Mouse (Mus musculus): ENCODE results near the gene Atxn1.
A peak's percentile ranks its signal among the peaks of the same experiment; 100 is the strongest.

DNA sequence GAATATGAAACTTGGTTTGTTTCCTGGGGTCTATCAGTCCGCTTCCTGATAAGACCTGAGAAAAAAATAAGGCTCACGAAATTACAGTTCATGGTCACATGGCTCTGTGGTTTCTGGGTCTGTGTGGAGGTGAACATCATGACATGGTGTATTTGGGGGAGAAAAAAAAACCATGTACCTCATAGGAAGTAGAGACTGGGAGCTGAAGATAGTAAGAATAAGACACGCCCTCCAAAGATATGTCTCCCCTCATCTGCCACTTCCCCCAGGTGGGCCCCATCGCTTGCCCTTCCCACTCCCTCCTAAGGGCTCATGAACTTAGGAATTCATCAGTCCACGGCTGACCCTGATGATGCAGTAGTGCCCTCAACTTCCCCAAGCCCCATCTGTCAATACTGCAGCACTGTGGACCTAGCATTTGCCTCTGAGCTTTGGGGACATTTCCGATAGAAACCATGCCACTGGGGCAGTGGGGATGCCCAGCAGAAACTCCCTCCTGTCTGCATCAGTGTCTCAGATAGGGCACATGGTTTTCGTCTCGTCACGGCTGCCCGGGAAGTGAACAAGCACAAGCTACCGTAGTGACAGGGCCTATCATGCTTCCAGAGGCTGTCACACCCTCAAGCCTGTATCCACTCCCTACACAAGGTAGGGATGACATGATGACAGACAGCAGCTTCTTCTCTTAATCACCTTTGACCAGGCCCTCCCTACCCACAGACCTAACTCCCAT, 437.4 kb downstream of the Atxn1 start:
- TF ChIP-seq CHD1 (IDR thresholded peaks at IDR 0.05; ENCODE audit: low read depth, low read length) (peak; percentile 1; the same call in 1 of the 2 replicates), MAFK (IDR thresholded peaks at IDR 0.05; ENCODE audit: borderline replicate concordance, low read depth, low read length) (peak; percentile 74; the same call in 1 of the 2 replicates), MAX (IDR thresholded peaks at IDR 0.05; ENCODE audit: low read length) (peak; percentile 92), ETS1 (IDR thresholded peaks at IDR 0.05; ENCODE audit: low read depth, low read length) (peak; percentile 99), GABPA (IDR thresholded peaks at IDR 0.05; ENCODE audit: low read depth, low read length) (no peak), CTCF (IDR thresholded peaks at IDR 0.05 in 2 of 3, conservative IDR thresholded peaks at IDR 0.05 in 1 of 3; ENCODE audit: control insufficient read depth in 1 of 3, insufficient read depth in 1 of 3, low read depth in 2 of 3, low read length in 3 of 3, poor library complexity in 1 of 3, severe bottlenecking in 1 of 3) (no peak), NELFE (IDR thresholded peaks at IDR 0.05; ENCODE audit: low read depth, low read length) (peak; percentile 42; the same call in 1 of the 2 replicates), POLR2AphosphoS2 (IDR thresholded peaks at IDR 0.05; ENCODE audit: low read length) (no peak), EP300 (IDR thresholded peaks at IDR 0.05; ENCODE audit: low read depth in 1 of 2, low read length in 2 of 2) (peak; percentile 93 to 94), TAL1 (IDR thresholded peaks at IDR 0.05; ENCODE audit: low read length) (peak; percentile 78), NRF1 (IDR thresholded peaks at IDR 0.05; ENCODE audit: insufficient read depth, low read depth, low read length, poor library complexity, severe bottlenecking) (no peak)
